Mouse (Mus musculus) embryo, embryonic 11.5 days (tissue): ENCODE measurements around the gene Olfr464.
"Not testable (repeated sequence)": the region's sequence is repeated elsewhere in the genome, so short reads cannot be mapped to it uniquely, and the experiment has no call there.

Experiments
- DNase-seq: peaks from one replicate; pipeline ENCODE4 v3.0.0-alpha.2; 2012; ENCODE audit warnings: low read depth, low spot score

The Olfr464 gene

GRCm38 (mm10) chr11:87866891-87867290, 53.9 kb downstream of the Olfr464 start:
- not testable (repeated sequence) for DNase-seq
